In the genomic region with DNA sequence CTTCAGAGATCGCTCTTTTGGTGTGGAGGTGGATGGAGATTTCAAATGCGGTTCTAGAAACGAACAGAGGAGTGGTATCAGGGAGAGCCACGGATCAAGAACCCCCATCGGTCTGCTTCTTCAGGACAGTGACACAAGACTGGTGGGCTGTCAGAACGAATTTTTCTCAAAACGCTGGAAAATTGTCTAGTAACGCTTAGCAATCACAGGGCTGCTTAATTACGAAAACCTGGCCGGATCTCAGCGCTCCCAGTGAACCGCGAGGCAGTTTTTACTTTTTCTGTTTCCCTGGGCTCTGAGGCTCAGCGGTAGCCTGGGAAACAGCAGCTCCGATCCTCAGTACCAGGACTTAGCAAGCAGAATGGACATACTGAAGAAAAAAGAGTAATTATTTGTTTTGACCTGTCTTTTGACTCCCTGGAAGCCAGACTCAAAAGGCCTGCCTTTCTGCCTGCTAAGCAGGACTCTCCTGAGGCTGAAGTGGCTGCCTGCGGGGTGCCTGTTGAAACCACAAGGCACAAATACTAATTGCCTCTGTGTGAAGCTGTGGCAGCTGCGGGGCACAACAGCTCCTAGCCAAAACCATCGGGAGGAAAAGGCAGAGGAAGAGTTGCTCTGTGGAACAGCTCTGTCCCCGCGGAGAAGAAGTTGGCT, we compare ENCODE assay signal across 8 mouse cellular contexts.
DNase-seq lines count a peak whose midpoint lies in the region; ATAC-seq lines count a peak whose summit lies in the region.
"Had no signal": no experiment of that assay in that cellular context is flagged by ENCODE, and none has a peak within 500 bp of the region (broad histone marks: within the 10 kb centered on the region; RNA-seq: fewer than 3 reads in every experiment).

No protein-coding gene starts in this region.

- H3K27me3 ChIP-seq in lung, embryonic 15.5 days, result no peaks in the 10 kb centered on the region
- peaks cover 24% of the 10 kb centered on the region; the same call in 1 of the 2 replicates for H3K27me3 ChIP-seq in forebrain, embryonic 12.5 days
- no peaks in the 10 kb centered on the region for H3K27me3 ChIP-seq in limb, embryonic 10.5 days (ENCODE audit: low read depth, poor library complexity, severe bottlenecking)

- 36% methylated on average over 20 of the region's 20 CpGs for WGBS in lung, embryonic 15.5 days
- 13% methylated on average over 20 of the region's 20 CpGs for WGBS in forebrain, embryonic 12.5 days
- WGBS in limb, embryonic 10.5 days, result 47% methylated on average over 20 of the region's 20 CpGs

- no peaks in the 10 kb centered on the region for H3K9me3 ChIP-seq in lung, embryonic 15.5 days
- no peaks in the 10 kb centered on the region for H3K9me3 ChIP-seq in forebrain, embryonic 12.5 days
- H3K9me3 ChIP-seq in limb, embryonic 10.5 days (replicated peaks), result no peaks in the 10 kb centered on the region

- no peak overlapping the region for H3K27ac ChIP-seq in lung, embryonic 15.5 days
- H3K27ac ChIP-seq in forebrain, embryonic 12.5 days, result no peak overlapping the region
- no peak overlapping the region for H3K27ac ChIP-seq in limb, embryonic 10.5 days
- H3K27ac ChIP-seq: left cerebral cortex, adult 2 months had no signal

- H3K36me3 ChIP-seq in lung, embryonic 15.5 days, result no peaks in the 10 kb centered on the region
- H3K36me3 ChIP-seq in forebrain, embryonic 12.5 days (replicated peaks), result no peaks in the 10 kb centered on the region
- H3K36me3 ChIP-seq in limb, embryonic 10.5 days, result no peaks in the 10 kb centered on the region

- no peak overlapping the region for H3K9ac ChIP-seq in lung, embryonic 15.5 days
- 0 out of 2 replicates have a peak overlapping the region, but pooled peaks have one; percentile 3 for H3K9ac ChIP-seq in forebrain, embryonic 12.5 days

- no peak for ATAC-seq in lung, embryonic 15.5 days (ENCODE audit: borderline replicate concordance, extremely low read depth, low FRiP score, low TSS enrichment)
- peak; percentile 77; the same call in 1 of the 2 replicates for ATAC-seq in forebrain, embryonic 12.5 days (ENCODE audit: low FRiP score)

- peak overlapping the region; percentile 43 for H3K4me2 ChIP-seq in lung, embryonic 15.5 days
- H3K4me2 ChIP-seq in forebrain, embryonic 12.5 days, result peak overlapping the region; percentile 50

- H3K4me3 ChIP-seq in lung, embryonic 15.5 days, result peak overlapping the region; percentile 10; the same call in 1 of the 2 replicates
- peak overlapping the region; percentile 12 for H3K4me3 ChIP-seq in forebrain, embryonic 12.5 days (replicated peaks)
- no peak overlapping the region for H3K4me3 ChIP-seq in limb, embryonic 10.5 days
- H3K4me3 ChIP-seq: left cerebral cortex, adult 2 months had no signal

- no peak for DNase-seq in lung, postnatal 36 days
- peak; percentile 37 for DNase-seq in limb, embryonic 10.5 days (ENCODE audit: low spot score)
- peak; percentile 78 for DNase-seq in retina, embryonic 14.5 days (ENCODE audit: low spot score)
- no peak for DNase-seq in adrenal gland, postnatal 10 days
- DNase-seq in thymus, postnatal 10 days (ENCODE audit: low spot score in 2 of 2), result no peak

- H3K4me1 ChIP-seq in lung, embryonic 15.5 days, result no peaks in the 10 kb centered on the region
- peaks cover 8% of the 10 kb centered on the region; the same call in 1 of the 2 replicates for H3K4me1 ChIP-seq in forebrain, embryonic 12.5 days
- H3K4me1 ChIP-seq in limb, embryonic 10.5 days, result peaks cover 6% of the 10 kb centered on the region; the same call in 1 of the 2 replicates

Comparison
In these comparisons a context has a peak if more than half of its experiments do, and no peak if none do; other contexts are left out.
1. DNase-seq: peak in limb, embryonic 10.5 days (single experiment) and retina, embryonic 14.5 days (single experiment); none in lung, postnatal 36 days (single experiment), adrenal gland, postnatal 10 days (single experiment) and thymus, postnatal 10 days (0 of 2).